Mouse (Mus musculus) embryo, embryonic 9.5 days (tissue): ENCODE data around the gene Ell.

Experiments used
- DNase-seq: peaks from one replicate; pipeline ENCODE4 v3.0.0-alpha.2; 2017; ENCODE audit errors: extremely low spot score

The Ell gene

GRCm38 (mm10) chr8:70535221-70535620, 4.0 kb upstream of the Ell start:
- no peak for DNase-seq

- DNase-seq: no peak
These were observed 3.6 kb upstream of the Ell start for GRCm38 (mm10) chr8:70535701-70536100.

GRCm38 (mm10) chr8:70538024-70538579, 1.2 kb upstream of the Ell start:
- peak; percentile 62 for DNase-seq

GRCm38 (mm10) chr8:70538633-70539076, 602 bp upstream of the Ell start:
- peak; percentile 100 for DNase-seq

- DNase-seq: no peak
These were observed 803 bp downstream of the Ell start for GRCm38 (mm10) chr8:70540013-70540506.

DNA sequence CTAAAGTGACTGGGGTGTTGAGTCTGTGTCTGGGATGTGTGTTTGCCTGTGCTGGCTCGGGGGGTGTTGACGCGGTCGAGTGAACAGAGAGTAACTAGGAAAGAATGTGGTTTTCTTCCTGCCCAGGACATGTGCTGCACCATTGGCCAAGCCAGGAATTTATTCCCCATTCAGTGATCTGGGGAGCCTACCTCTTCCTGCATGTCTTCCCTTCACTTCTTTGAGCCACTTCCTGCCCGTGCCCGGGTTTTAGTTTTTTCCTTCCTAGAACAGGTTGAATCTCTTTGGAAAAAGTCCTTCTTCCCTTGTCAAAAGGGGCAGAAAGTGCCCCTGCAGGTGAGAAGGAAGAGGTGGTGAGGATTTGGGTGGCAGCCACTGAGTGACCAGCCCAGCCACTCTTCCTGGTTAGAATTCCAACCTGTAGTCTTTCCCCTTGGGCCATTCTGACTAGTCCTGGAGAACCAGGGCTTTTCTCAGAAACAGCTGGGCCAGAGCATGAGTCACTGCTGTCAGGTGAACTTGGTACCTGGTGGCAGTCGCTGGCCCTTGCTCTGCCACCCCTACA, 1.3 kb downstream of the Ell start:
- no peak for DNase-seq

GRCm38 (mm10) chr8:70541081-70541480, 1.8 kb downstream of the Ell start:
- no peak for DNase-seq

GRCm38 (mm10) chr8:70544200-70544687, 5.0 kb downstream of the Ell start:
- DNase-seq: no peak

DNA sequence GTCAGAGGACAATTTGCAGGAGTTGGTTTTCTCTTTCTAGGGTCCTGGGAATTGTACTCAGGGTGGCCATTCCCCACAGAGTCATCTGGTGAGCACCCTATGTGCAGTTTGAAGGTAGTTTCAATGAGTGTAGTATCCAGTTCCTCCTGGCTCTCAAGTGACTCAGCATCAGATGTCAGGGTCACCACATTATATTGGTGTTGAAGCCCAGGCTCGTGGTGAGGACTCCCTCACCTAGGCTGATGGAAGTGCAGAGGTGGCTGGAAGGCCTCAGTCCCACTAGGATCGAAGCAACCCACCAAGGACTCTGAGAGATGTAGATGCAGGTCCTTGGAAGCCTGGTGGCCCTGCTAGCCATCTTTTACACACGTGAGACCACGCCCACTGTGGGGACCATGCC, 7.2 kb downstream of the Ell start:
- DNase-seq: no peak

DNA sequence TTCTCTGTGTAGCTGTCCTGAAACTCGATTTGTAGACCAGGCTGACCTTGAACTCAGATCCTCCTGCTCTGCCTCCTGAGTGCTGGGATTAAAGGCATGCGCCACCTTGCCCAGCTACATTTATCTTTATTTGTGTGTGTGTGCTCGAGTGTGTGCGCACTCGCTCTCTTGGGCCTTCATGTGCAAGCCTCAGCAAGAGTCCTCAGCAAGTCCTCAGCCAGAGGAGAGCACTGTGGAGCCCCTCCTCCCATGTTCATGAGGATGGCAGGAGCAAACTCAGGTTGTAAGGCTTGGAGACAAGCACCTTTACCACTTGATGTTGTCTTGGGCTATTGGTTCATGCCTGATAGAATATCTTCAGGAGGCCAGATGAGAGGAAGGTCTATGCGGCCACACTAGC, 8.5 kb downstream of the Ell start:
- no peak for DNase-seq

- DNase-seq: no peak
These were observed 10.3 kb downstream of the Ell start for GRCm38 (mm10) chr8:70549412-70550184.

GRCm38 (mm10) chr8:70551558-70552161, 12.4 kb downstream of the Ell start:
- DNase-seq: no peak

DNA sequence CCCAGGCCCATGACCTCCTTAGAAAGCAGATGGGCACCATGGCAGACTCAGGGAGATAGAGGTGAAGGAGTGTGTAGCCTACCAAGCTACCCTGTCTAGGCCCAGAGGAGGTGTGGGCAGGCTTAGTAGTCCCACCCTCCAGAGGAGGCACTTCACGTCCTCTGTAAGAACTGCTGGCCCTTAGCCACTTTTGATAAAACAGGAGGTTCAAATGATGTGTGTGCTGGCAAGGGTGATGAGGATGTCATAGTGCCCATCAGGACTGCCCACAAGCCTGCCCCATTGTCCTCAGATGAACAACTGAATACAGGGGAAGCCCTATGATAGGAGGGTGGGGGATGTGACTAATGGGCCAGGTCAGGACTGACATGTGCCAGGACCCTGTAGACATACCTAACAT, 13.6 kb downstream of the Ell start:
- no peak for DNase-seq

- no peak for DNase-seq
These were observed 14.5 kb downstream of the Ell start for GRCm38 (mm10) chr8:70553740-70554139.

GRCm38 (mm10) chr8:70555079-70555747, 16.0 kb downstream of the Ell start:
- no peak for DNase-seq

- DNase-seq: no peak
These were observed 19.1 kb downstream of the Ell start for GRCm38 (mm10) chr8:70558334-70558733.

DNA sequence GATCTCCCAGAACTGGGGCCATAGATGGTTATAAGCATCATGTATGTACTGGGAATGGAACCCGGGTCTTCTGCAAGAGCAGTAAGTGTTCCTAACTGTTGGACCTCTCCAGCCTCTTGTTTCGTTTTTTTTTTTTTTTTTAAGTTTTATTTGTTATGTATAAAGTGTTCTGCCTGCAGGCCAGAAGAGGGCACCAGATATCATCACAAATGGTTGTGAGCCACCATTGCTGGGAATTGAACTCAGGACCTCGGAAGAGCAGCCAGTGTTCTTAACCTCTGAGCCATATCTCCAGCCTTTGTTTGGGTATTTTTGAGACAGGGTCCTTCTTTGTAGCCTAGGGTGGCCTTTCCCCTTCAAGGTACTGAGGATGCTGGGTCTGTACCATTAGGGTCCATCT, 19.7 kb downstream of the Ell start:
- no peak for DNase-seq

DNA sequence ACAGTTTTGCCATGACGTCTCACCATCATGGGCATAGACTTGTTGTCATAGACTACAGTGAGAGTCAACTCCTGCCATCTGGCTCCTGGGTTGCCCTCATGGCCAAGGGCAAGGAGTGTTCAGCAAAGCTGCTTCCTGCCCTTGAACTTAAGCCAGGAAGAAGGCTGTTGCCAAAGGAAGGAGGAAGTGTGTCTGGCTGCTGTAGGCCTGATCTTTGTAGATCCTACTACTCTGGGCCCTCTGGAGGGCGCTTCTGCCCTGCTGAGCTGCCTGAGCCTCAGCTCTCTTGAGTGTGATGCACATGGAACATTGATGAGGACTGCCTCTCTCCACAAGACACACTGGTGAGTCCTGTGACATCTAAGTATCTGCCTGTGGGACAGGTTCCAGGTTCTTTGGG, 20.8 kb downstream of the Ell start:
- DNase-seq: no peak

GRCm38 (mm10) chr8:70560564-70560963, 21.3 kb downstream of the Ell start:
- DNase-seq: no peak

DNA sequence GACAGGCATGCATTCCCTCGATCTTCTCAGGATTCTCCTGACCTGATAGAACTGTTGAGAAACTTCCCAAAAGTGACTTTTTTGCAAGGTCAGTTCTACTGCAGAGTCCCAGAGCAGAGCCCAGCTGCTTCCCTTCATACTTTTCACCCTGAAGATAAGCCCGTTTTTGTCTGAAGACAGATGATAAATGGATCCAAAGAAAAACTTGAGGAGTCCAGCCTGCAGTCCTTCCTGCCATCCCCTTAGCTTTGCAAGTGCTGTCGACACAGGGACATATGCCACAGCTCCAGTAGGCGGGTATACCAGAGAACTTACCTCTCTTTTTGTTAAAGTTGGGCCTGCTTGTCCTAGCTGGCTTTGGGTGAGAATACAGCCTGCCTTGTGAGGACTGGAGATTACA, 22.1 kb downstream of the Ell start:
- DNase-seq: no peak

- DNase-seq: no peak
These were observed 22.7 kb downstream of the Ell start for GRCm38 (mm10) chr8:70561809-70562535.
